Mouse (Mus musculus): Measurements from ENCODE around the gene Pah.

The Pah gene

GRCm38 (mm10) chr10:87503946-87504345 is 17.6 kb upstream of the Pah start:
- peak in 1 of 2 experiments; percentile 80 for DNase-seq

- no peak for DNase-seq
Measured at GRCm38 (mm10) chr10:87508581-87508980, 13.0 kb upstream of the Pah start.

DNA sequence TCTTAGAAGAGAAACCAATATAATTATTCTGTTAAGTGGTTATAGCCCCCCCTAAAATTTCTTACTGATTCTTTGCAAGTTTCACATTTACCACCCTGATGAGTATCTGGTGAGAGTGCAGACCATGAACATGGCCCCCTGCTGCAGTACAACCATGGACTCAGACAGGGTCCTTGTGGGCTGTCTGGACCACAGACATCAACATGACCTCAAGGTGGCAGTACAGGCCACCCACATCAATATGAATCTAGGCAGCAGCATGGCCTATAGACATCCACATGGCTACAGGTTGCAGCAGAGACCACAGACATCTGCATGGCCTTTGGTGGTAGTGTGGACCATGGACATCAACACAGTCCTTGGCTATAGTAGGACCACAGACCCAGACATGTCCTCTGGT is 8.5 kb upstream of the Pah start:
- DNase-seq: peak; percentile 51 to 61

- DNase-seq: peak; percentile 38 to 80
Measured at GRCm38 (mm10) chr10:87518585-87518984, 3.0 kb upstream of the Pah start.

DNA sequence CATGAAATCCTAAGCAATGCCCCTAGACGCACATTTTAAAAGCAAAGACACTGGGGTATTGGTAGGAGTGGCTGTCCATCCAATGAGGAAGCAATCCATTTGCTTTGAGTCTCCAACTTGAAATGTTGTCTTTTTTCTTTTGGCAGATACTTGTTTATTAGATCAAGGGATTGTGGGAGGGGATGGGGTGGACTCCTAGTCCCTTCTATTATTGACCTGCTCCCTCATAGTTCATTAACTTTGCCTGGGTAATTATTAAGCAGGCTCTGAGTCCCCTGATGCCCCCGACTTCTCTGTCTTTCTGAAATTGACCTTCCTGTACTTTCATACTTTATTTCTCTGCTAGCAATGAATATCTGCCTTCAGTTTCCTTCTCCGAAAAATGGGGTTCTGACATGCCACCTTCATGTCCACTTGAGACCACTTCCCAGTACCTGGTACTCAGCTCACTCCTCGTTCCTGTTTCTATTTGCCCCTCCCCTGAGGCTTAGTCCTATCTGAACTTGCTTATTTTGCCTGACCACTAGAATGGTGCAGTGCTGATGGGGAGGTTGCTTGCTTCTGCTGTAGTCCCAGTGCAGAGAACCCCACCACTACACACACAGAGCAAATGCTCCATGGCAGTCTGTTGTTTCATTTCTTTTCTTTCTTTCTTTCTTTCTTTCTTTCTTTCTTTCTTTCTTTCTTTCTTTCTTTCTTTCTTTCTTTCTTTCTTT is 1.0 kb upstream of the Pah start:
- peak; percentile 39 to 84 for DNase-seq

- DNase-seq: no peak
Measured at GRCm38 (mm10) chr10:87534172-87534571, 12.6 kb downstream of the Pah start.

- no peak for DNase-seq
Measured at GRCm38 (mm10) chr10:87545759-87546158, 24.2 kb downstream of the Pah start.

- no peak for DNase-seq
Measured at GRCm38 (mm10) chr10:87546299-87547234, 25.0 kb downstream of the Pah start.

GRCm38 (mm10) chr10:87552726-87553125 is 31.1 kb downstream of the Pah start:
- peak; percentile 44 to 48 for DNase-seq

DNA sequence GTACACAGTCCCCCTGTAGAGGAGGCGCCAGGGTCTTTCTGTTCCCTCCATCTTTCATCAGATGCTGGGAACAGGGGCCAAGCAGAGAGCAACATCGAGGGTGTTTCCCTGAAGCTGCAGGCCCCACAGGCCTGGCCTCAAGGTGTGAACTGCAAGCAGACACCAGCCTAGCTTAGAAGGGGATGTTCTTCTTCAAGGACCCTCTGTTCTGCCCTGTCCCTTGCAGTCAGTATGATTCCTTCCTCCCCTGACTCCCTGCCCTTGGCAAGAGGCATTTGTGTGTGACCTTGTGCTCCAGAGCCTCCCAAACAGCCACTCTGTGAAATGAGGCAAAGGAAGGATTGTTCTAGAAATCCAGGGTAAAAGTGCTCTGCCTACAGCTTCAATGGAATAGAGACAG is 34.8 kb downstream of the Pah start:
- no peak for DNase-seq

DNA sequence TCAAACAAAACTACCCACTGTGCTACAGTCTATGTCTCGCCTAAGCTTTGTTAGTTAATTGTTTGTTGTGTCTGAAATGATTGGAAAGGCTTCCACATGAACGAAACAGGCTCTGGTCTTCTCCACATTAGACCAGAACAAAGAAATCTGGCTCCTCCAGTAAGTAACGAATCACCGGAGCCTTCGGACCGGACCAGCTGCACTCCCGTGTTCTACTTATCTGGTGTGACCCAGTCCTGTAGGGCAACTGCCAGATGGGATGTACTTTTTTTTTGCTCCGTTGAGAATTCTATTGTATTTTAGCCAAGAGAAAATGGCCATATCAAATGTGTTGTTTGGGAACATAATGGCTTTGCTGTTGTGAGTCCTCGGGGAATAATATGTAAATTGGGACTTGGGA is 42.2 kb downstream of the Pah start:
- DNase-seq: no peak

DNA sequence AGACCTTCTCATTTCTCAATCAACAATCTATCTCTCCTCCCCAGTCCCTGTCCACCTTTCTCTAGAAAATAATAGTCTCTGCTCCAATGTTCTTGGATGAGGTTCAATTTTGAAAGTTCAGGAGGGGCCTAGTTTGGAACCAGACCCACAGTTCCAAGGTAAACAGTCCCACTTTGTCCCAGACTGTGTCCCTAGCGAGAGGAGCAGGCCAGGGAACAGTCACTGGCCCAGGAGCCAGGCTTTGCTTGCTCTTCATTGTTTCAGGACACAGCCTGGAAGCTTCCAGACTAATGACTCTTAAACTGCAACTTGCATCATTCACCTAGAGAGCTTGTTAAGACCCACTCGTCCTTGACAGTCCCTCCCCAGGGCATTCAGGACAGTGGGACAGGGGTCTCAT is 44.1 kb downstream of the Pah start:
- no peak for DNase-seq

- peak in 1 of 2 experiments; percentile 66 for DNase-seq
Measured at GRCm38 (mm10) chr10:87572500-87572899, 50.9 kb downstream of the Pah start.

DNA sequence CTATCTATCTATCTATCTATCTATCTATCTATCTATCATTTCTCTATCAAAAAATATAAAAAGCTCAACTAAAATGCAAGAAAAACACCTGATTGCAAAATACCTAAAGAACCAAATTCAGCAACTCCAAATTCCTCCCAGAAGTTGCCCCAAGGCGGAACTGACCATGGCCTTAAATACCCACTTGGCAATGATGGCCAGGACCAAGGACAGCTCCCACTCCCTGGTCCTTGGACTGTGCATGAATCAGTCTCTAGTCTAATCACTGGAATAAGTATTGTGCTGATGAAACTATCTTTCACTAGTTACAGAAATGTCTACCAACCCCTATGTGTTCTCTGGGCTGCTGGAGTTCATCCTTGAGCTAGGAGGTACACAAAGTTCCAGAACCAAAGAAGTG is 65.1 kb downstream of the Pah start:
- peak; percentile 35 to 79 for DNase-seq

GRCm38 (mm10) chr10:87593916-87594315 is 72.3 kb downstream of the Pah start:
- DNase-seq: no peak

- peak; percentile 24 to 64 for DNase-seq
Measured at GRCm38 (mm10) chr10:87596361-87597074, 74.9 kb downstream of the Pah start.

DNA sequence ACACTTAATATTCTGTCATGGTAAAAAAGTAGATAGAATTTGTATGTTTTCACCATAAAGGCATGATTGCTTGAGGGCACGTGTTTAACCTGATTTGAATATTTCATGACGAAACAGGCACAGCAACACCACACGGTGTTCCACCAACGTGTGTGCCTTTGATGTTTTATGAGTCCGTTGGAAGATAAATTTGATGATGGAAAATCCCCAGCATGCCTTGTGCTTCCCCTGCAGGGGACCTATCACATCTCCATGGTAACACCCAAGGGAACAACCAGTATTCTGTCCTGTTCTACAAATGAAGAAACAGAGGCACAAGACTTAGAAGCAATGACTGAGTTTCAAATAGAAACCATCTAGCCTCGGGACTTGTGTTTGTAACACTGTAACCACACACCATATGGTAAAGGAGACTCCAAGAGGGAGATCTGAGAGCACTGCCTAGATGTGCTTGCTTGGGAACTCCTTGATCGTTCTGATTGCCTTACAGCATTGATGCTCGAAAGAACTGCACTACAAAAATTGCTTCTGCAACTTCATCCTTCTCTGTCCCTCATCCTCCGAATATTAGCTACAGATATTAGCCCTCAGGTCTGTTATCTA is 75.6 kb downstream of the Pah start:
- DNase-seq: no peak

- no peak for DNase-seq
Measured at GRCm38 (mm10) chr10:87602151-87602550, 80.6 kb downstream of the Pah start.

DNA sequence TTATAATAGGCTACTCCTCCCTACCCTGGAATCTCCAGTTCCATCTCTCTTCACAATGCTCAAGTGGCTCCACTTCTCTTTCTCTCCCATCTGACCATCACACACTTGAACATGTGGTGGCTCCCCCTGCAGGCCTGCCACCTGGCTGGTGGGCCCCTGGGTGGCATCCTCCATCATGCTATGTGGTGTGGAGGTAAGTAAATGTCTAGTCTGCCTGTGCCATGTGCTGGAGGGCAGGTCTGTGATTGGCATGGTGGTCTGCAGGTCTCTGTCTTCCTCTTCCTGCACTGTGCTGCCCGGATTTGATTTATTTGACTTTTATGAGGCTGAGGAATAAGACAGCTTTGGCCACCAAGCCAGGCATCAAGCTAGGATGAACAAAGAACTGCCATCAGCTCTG is 103.6 kb downstream of the Pah start:
- no peak for DNase-seq
